Mouse (Mus musculus): ENCODE measurements around the gene Fam131c.

GRCm38 (mm10) chr4:141336196-141336595 is 31.8 kb upstream of the Fam131c start:
- TF ChIP-seq CTCF (IDR thresholded peaks at IDR 0.05; ENCODE audit: low read depth) (no peak), EP300 (IDR thresholded peaks at IDR 0.05; ENCODE audit: low read depth) (no peak)
